Mouse (Mus musculus) myocyte (in vitro differentiated cells): ENCODE measurements around the gene Vmo1.

Experiments
- CEBPB ChIP-seq: IDR thresholded peaks from 2 replicates; pipeline ENCODE4 v1.6.1; 2011; ENCODE audit warnings: mild to moderate bottlenecking, moderate library complexity; ENCODE audit not compliant: poor library complexity, insufficient read depth, severe bottlenecking
- E2F4 ChIP-seq: IDR thresholded peaks from one replicate; pipeline ENCODE4 v1.6.1; 2011; ENCODE audit warnings: mild to moderate bottlenecking, control low read depth, moderate library complexity; ENCODE audit not compliant: insufficient read depth
- MAX ChIP-seq: IDR thresholded peaks from one replicate; pipeline ENCODE4 v1.6.1; 2011; ENCODE audit warnings: low read depth, mild to moderate bottlenecking, control low read depth
- MYOD1 ChIP-seq, 3 experiments: IDR thresholded peaks; one replicate each; pipeline ENCODE4 v1.6.1; 2011; ENCODE audit warnings: control low read depth in 2 of 3, low read depth in 2 of 3, mild to moderate bottlenecking in 2 of 3, moderate library complexity in 1 of 3; ENCODE audit not compliant: insufficient read length in 2 of 3, control insufficient read depth in 1 of 3
- MYOG ChIP-seq, 3 experiments: IDR thresholded peaks; one replicate each; pipeline ENCODE4 v1.6.1; 2011; ENCODE audit warnings: control low read depth in 2 of 3, low read depth in 2 of 3, mild to moderate bottlenecking in 2 of 3; ENCODE audit not compliant: insufficient read length in 2 of 3, control insufficient read depth in 1 of 3, insufficient read depth in 1 of 3
- POLR2A ChIP-seq: IDR thresholded peaks from one replicate; pipeline ENCODE4 v1.6.1; 2011; ENCODE audit warnings: low read depth, mild to moderate bottlenecking, control low read depth, moderate library complexity; ENCODE audit not compliant: insufficient read length
- SRF ChIP-seq: IDR thresholded peaks from one replicate; pipeline ENCODE4 v1.6.1; 2011; ENCODE audit warnings: low read depth; ENCODE audit not compliant: control insufficient read depth, insufficient read length
- TCF12 ChIP-seq: IDR thresholded peaks from one replicate; pipeline ENCODE4 v1.6.1; 2011; ENCODE audit warnings: mild to moderate bottlenecking, control low read depth; ENCODE audit not compliant: poor library complexity, insufficient read depth, severe bottlenecking
- TCF3 ChIP-seq: IDR thresholded peaks from one replicate; pipeline ENCODE4 v1.6.1; 2011; ENCODE audit warnings: low read depth, control low read depth; ENCODE audit not compliant: insufficient read length
- USF1 ChIP-seq: IDR thresholded peaks from one replicate; pipeline ENCODE4 v1.6.1; 2011; ENCODE audit warnings: low read depth, mild to moderate bottlenecking, control low read depth, moderate library complexity

GRCm38 (mm10) chr11:70551526-70551925 lies 37.1 kb upstream of the Vmo1 start:
- TF ChIP-seq POLR2A (no peak), USF1 (no peak), TCF3 (no peak), E2F4 (no peak), TCF12 (no peak), MAX (no peak), MYOG (IDR thresholded peaks at IDR 0.05; ENCODE audit: control insufficient read depth in 1 of 3, insufficient read depth in 1 of 3, insufficient read length in 2 of 3, low read depth in 2 of 3) (no peak), CEBPB (no peak), MYOD1 (IDR thresholded peaks at IDR 0.05; ENCODE audit: control insufficient read depth in 1 of 3, insufficient read length in 2 of 3, low read depth in 2 of 3) (no peak), SRF (no peak)
